Mouse (Mus musculus) megakaryocyte, embryonic 14.5 days (primary cell): ENCODE results near the gene Gng12.

Experiments
- FLI1 ChIP-seq: IDR thresholded peaks from 2 replicates; pipeline ENCODE4 v1.6.1; 2012; ENCODE audit warnings: low read length, inconsistent platforms, mixed read lengths
- GATA1 ChIP-seq: IDR thresholded peaks from 3 replicates; pipeline ENCODE4 v1.6.1; 2012; ENCODE audit warnings: mixed read lengths, low read length, inconsistent platforms, borderline replicate concordance

DNA sequence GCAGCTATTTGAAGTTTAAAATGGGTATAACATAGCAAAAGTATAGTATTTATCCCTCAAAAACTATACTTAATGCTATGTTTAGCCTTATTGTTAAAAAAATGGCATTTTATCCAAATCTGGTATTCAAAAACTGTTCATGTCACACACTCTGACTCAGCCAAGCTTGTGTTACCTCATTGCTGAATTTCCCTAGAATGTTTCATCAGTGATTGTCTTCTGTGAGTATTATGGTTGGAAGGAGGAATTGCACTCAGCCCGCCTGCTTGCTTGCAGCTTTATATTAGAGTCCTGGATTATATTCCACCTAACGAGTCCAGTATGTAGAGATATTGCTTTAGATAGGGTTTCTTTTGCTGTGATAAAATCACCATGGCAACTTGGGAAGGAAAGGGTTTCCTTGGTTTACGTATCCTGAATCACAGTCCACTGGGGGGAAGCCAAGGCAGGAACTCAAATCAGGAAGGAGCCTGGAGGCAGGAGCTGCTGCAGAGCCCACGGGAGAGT lies 144.8 kb downstream of the Gng12 start:
- TF ChIP-seq FLI1 (no peak), GATA1 (no peak)
